Mouse (Mus musculus): ENCODE measurements at regions not wholly inside any gene's neighbourhood (a gene's known extent, or its start where the extent isn't known, plus 50 kb on each side); places are given as distances from the start of the nearest gene placed in this dataset.

DNA sequence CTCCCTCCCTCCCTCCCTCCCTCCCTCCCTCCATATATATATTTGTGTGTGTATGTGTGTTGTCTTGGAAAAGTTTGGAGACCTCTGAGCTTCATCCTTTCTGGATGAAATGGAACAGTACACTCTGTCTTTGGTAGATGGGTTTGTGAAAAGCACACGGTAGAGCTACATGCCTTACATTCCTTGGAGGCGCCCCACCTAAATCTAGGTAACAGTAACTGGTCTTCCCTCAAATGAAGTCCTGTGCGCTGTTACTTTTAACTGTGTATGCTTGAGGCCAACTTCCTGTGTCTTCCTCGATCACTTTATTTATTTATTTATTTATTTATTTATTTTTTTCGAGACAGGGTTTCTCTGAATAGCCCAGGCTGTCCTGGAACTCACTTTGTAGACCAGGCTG is 66.4 kb upstream of the Fam13c start:
- Histone ChIP-seq H3K9ac (ENCODE audit: control insufficient read depth, low read depth, low read length, poor library complexity, severe bottlenecking) (no peak overlapping the region), H3K9me3 (replicated peaks; ENCODE audit: insufficient read depth, low read length) (no peaks in the 10 kb centered on the region), H3K36me3 (ENCODE audit: control insufficient read depth in 1 of 2, insufficient read depth in 2 of 2, low read length in 2 of 2) (no peaks in the 10 kb centered on the region), H3K79me2 (ENCODE audit: control insufficient read depth, insufficient read depth, low read length, poor library complexity) (no peaks in the 10 kb centered on the region), H3K27ac (ENCODE audit: control insufficient read depth, low read depth, low read length) (no peak overlapping the region), H3K27me3 (ENCODE audit: control insufficient read depth in 1 of 2, insufficient read depth in 2 of 2, low read length in 2 of 2) (no peaks in the 10 kb centered on the region), H3K4me1 (ENCODE audit: control insufficient read depth in 1 of 2, insufficient read depth in 2 of 2, low read length in 2 of 2) (no peaks in the 10 kb centered on the region), H3K4me3 (ENCODE audit: control insufficient read depth in 1 of 2, insufficient read depth in 1 of 2, low read depth in 2 of 2, low read length in 2 of 2) (no peak overlapping the region)
- TF ChIP-seq KAT2A (conservative IDR thresholded peaks at IDR 0.05; ENCODE audit: low read depth, low read length) (no peak), TAL1 (IDR thresholded peaks at IDR 0.05; ENCODE audit: low read length) (no peak), SMC3 (IDR thresholded peaks at IDR 0.05; ENCODE audit: low read depth, low read length) (no peak), USF1 (IDR thresholded peaks at IDR 0.05; ENCODE audit: low read depth, low read length) (no peak), ZKSCAN1 (IDR thresholded peaks at IDR 0.05; ENCODE audit: low read depth, low read length) (no peak), UBTF (IDR thresholded peaks at IDR 0.05; ENCODE audit: borderline replicate concordance, insufficient read depth, low read depth, low read length) (no peak), POLR2A (IDR thresholded peaks at IDR 0.05; ENCODE audit: control insufficient read depth in 1 of 2, insufficient read depth in 1 of 2, low read depth in 1 of 2, low read length in 2 of 2, poor library complexity in 1 of 2) (no peak), NRF1 (IDR thresholded peaks at IDR 0.05; ENCODE audit: insufficient read depth, low read depth, low read length, poor library complexity, severe bottlenecking) (no peak), ELF1 (IDR thresholded peaks at IDR 0.05; ENCODE audit: low read depth, low read length) (no peak), MAZ (IDR thresholded peaks at IDR 0.05; ENCODE audit: low read depth, low read length) (no peak), GATA1 (IDR thresholded peaks at IDR 0.05; ENCODE audit: low read depth, low read length) (no peak), CHD2 (IDR thresholded peaks at IDR 0.05; ENCODE audit: low read length) (no peak), ZMIZ1 (IDR thresholded peaks at IDR 0.05; ENCODE audit: low read depth, low read length) (no peak), MYC (IDR thresholded peaks at IDR 0.05; ENCODE audit: low read depth, low read length) (no peak), POLR2AphosphoS2 (IDR thresholded peaks at IDR 0.05; ENCODE audit: low read length) (no peak), POLR2AphosphoS5 (IDR thresholded peaks at IDR 0.05; ENCODE audit: borderline replicate concordance, low read depth, low read length) (no peak), CHD1 (IDR thresholded peaks at IDR 0.05; ENCODE audit: low read depth, low read length) (no peak), ZC3H11A (IDR thresholded peaks at IDR 0.05; ENCODE audit: low read depth, low read length) (no peak)
- no peak for DNase-seq (ENCODE audit: low read depth, low spot score)

DNA sequence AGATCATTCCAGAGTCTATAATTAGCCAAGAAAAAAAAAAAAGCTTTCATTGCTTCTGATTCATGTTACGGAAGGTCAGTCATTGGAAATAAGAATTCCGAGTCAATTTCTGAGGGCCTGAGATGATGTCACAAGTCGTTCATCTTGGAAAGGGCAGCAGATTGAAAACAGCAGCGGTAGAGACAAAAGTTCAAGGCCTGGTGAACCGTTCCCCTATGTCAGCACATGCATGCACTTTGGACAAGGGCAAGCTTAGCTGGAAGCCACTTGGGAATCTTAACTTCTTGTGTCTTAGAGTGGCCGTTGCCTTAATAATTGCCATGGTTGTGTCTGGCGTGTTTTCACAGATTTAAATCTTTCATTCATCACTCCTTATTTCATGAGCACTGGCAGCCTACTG is 65.6 kb upstream of the Fam13c start:
- no peaks in the 10 kb centered on the region for H3K36me3 ChIP-seq (ENCODE audit: control insufficient read depth in 1 of 2, insufficient read depth in 2 of 2, low read length in 2 of 2)
- no peak overlapping the region for H3K4me3 ChIP-seq (ENCODE audit: control insufficient read depth in 1 of 2, insufficient read depth in 1 of 2, low read depth in 2 of 2, low read length in 2 of 2)
- TF ChIP-seq ZNF384 (IDR thresholded peaks at IDR 0.05; ENCODE audit: low read depth, low read length) (no peak), MEF2A (IDR thresholded peaks at IDR 0.05; ENCODE audit: extremely low read depth, insufficient replicate concordance, low read depth, low read length, poor library complexity, severe bottlenecking) (no peak), MAX (IDR thresholded peaks at IDR 0.05; ENCODE audit: low read length) (no peak), TAL1 (IDR thresholded peaks at IDR 0.05; ENCODE audit: low read length) (no peak), JUND (IDR thresholded peaks at IDR 0.05; ENCODE audit: low read depth, low read length) (no peak), TCF12 (IDR thresholded peaks at IDR 0.05; ENCODE audit: low read depth, low read length) (no peak), ZKSCAN1 (IDR thresholded peaks at IDR 0.05; ENCODE audit: low read depth, low read length) (no peak), ETS1 (IDR thresholded peaks at IDR 0.05; ENCODE audit: low read depth, low read length) (no peak), KAT2A (conservative IDR thresholded peaks at IDR 0.05; ENCODE audit: low read depth, low read length) (no peak), NELFE (IDR thresholded peaks at IDR 0.05; ENCODE audit: low read depth, low read length) (no peak), E2F4 (IDR thresholded peaks at IDR 0.05; ENCODE audit: borderline replicate concordance, low read depth, low read length) (no peak), BHLHE40 (IDR thresholded peaks at IDR 0.05; ENCODE audit: borderline replicate concordance, low read depth, low read length) (no peak), ZC3H11A (IDR thresholded peaks at IDR 0.05; ENCODE audit: low read depth, low read length) (no peak), EP300 (IDR thresholded peaks at IDR 0.05; ENCODE audit: low read depth in 1 of 2, low read length in 2 of 2) (no peak), ELF1 (IDR thresholded peaks at IDR 0.05; ENCODE audit: low read depth, low read length) (no peak), CHD1 (IDR thresholded peaks at IDR 0.05; ENCODE audit: low read depth, low read length) (no peak)
- DNase-seq (ENCODE audit: low read depth, low spot score): no peak
- H3K9ac ChIP-seq (ENCODE audit: control insufficient read depth, low read depth, low read length, poor library complexity, severe bottlenecking): no peak overlapping the region
- no peaks in the 10 kb centered on the region for H3K4me1 ChIP-seq (ENCODE audit: control insufficient read depth in 1 of 2, insufficient read depth in 2 of 2, low read length in 2 of 2)
- no peaks in the 10 kb centered on the region for H3K27me3 ChIP-seq (ENCODE audit: control insufficient read depth in 1 of 2, insufficient read depth in 2 of 2, low read length in 2 of 2)
- no peaks in the 10 kb centered on the region for H3K79me2 ChIP-seq (ENCODE audit: control insufficient read depth, insufficient read depth, low read length, poor library complexity)
- H3K9me3 ChIP-seq (replicated peaks; ENCODE audit: insufficient read depth, low read length): no peaks in the 10 kb centered on the region
- no peak overlapping the region for H3K27ac ChIP-seq (ENCODE audit: control insufficient read depth, low read depth, low read length)

Measured in MEL (cell line).